Mouse (Mus musculus): ENCODE data around the gene Ppfia1.

The Ppfia1 gene

GRCm38 (mm10) chr7:144489067-144489774, 64.3 kb downstream of the Ppfia1 start:
- no peak for DNase-seq (ENCODE audit: low read depth, low spot score)

GRCm38 (mm10) chr7:144480314-144480713, 73.2 kb downstream of the Ppfia1 start:
- DNase-seq (ENCODE audit: low read depth, low spot score) = no peak

- DNase-seq (ENCODE audit: low read depth, low spot score) = no peak
Measured at GRCm38 (mm10) chr7:144479569-144479968, 74.0 kb downstream of the Ppfia1 start.

- no peak for DNase-seq (ENCODE audit: low read depth, low spot score)
Measured at GRCm38 (mm10) chr7:144475741-144476140, 77.8 kb downstream of the Ppfia1 start.

GRCm38 (mm10) chr7:144473486-144473885, 80.0 kb downstream of the Ppfia1 start:
- DNase-seq (ENCODE audit: low read depth, low spot score) = no peak

- no peak for DNase-seq (ENCODE audit: low read depth, low spot score)
Measured at GRCm38 (mm10) chr7:144471103-144471502, 82.4 kb downstream of the Ppfia1 start.

- peak; percentile 82 for DNase-seq (ENCODE audit: low read depth, low spot score)
Measured at GRCm38 (mm10) chr7:144470545-144471059, 82.9 kb downstream of the Ppfia1 start, which contains the start of gene Cttn. Cttn (minus strand) TSS chr7:144471009.

GRCm38 (mm10) chr7:144469908-144470544, 83.5 kb downstream of the Ppfia1 start:
- DNase-seq (ENCODE audit: low read depth, low spot score) = no peak

GRCm38 (mm10) chr7:144469181-144469641, 84.3 kb downstream of the Ppfia1 start:
- no peak for DNase-seq (ENCODE audit: low read depth, low spot score)

- DNase-seq (ENCODE audit: low read depth, low spot score) = no peak
Measured at GRCm38 (mm10) chr7:144468741-144469140, 84.8 kb downstream of the Ppfia1 start.

GRCm38 (mm10) chr7:144462577-144462976, 91.0 kb downstream of the Ppfia1 start:
- no peak for DNase-seq (ENCODE audit: low read depth, low spot score)

GRCm38 (mm10) chr7:144461246-144461902, 92.2 kb downstream of the Ppfia1 start:
- no peak for DNase-seq (ENCODE audit: low read depth, low spot score)

- no peak for DNase-seq (ENCODE audit: low read depth, low spot score)
Measured at GRCm38 (mm10) chr7:144458881-144459280, 94.6 kb downstream of the Ppfia1 start.

GRCm38 (mm10) chr7:144450661-144451060, 102.9 kb downstream of the Ppfia1 start:
- no peak for DNase-seq (ENCODE audit: low read depth, low spot score)

GRCm38 (mm10) chr7:144449637-144450570, 103.6 kb downstream of the Ppfia1 start:
- DNase-seq (ENCODE audit: low read depth, low spot score) = peak; percentile 43

- no peak for DNase-seq (ENCODE audit: low read depth, low spot score)
Measured at GRCm38 (mm10) chr7:144448186-144448585, 105.3 kb downstream of the Ppfia1 start.

GRCm38 (mm10) chr7:144447146-144447545, 106.4 kb downstream of the Ppfia1 start:
- DNase-seq (ENCODE audit: low read depth, low spot score) = no peak

- no peak for DNase-seq (ENCODE audit: low read depth, low spot score)
Measured at GRCm38 (mm10) chr7:144444788-144445187, 108.7 kb downstream of the Ppfia1 start.

GRCm38 (mm10) chr7:144441976-144442375, 111.6 kb downstream of the Ppfia1 start:
- DNase-seq (ENCODE audit: low read depth, low spot score) = no peak

GRCm38 (mm10) chr7:144441466-144441865, 112.1 kb downstream of the Ppfia1 start:
- no peak for DNase-seq (ENCODE audit: low read depth, low spot score)

- no peak for DNase-seq (ENCODE audit: low read depth, low spot score)
Measured at GRCm38 (mm10) chr7:144438811-144439210, 114.7 kb downstream of the Ppfia1 start.
